Mouse (Mus musculus) B cell, adult 2 months (primary cell): ENCODE measurements around the gene Spred2.
A peak's percentile ranks its signal among the peaks of the same experiment; 100 is the strongest.

Experiments
- DNase-seq, 2 experiments: peaks; one replicate each; pipeline ENCODE4 v3.0.0; 2022

The Spred2 gene

DNA sequence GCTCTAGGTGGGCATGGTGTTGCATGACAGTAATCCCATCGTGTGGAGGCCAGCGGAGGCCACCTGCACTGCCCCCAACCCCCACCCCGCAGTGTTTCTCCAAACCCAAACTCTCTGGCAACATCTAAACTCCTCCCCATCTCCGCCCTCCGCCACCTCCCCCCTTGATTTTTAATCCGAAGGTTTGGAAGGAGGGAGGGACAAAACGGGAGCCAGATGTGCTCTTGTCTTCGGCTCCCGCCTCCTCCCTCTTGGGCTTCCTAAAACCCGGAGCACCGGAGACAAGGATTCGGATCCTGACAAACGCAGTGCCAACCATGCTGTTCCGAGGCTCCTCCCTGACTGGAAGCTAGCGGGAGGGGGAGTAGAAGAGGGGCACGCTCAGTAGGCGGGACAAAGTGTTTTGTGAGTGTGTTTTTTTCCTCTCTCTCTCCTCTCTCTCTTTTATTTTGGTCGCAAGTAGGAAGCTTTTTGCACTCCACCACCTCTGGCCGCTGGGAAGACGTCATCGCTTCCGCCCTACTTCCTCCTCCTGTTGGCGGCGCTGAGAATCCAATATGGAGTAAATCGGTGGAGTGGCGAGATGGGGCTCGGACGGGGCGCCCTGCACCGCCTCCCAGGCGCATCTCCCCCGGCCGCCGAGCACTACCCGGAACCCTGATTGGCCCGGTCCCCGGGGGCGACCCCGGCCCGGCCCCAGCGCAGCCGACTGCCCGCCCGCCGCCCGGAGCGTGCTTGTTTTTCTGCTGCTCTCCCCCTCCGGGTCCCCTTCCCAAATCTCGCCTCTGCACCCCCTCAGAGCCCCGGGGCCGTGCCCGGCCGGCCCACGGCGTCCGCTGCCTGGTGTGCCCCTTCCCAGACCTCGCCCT is at the start of gene Spred2:
Spred2 (plus strand) TSS at position 488 of the 869 bp plus-strand sequence.
- DNase-seq: peak; percentile 79 to 80

DNA sequence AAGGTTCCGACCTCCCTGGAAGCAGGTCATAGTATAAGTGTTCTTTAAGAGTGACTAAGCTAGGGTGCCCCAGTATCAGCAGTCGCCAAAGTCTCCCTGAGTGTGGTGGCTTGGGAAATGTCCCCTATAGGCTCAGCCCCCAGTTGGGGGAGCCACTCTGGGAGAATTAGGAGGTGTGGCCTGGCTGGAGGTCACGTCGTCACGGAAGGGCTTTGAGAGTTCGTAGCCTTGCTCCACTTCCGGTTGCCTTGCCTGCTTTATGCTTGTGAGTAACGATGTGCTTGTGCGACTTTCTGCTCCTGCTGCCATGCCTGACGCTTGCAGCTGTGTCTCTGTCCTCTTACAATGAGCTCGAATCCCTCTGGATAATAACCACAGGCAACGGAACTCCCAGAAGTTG is 48.6 kb upstream of the Spred2 start:
- no peak for DNase-seq

DNA sequence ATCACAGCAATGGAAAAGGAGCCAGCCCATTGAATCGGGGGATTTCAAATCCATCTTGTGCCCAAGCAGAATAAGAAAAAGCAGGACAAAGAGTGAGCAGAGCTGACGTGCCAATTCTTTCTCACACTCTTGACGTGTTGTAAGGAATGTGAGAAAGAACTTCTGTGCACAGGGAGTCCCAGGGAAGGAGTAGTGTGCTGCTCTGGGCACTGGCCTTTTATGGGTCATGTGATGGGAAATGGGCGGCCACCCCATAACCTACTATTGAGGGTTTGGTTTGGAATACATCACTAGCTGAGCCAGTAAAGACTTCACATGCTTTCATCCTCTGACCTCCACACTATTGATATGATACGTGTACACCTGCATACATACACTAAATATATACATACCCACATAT is 48.2 kb upstream of the Spred2 start:
- DNase-seq: no peak

DNA sequence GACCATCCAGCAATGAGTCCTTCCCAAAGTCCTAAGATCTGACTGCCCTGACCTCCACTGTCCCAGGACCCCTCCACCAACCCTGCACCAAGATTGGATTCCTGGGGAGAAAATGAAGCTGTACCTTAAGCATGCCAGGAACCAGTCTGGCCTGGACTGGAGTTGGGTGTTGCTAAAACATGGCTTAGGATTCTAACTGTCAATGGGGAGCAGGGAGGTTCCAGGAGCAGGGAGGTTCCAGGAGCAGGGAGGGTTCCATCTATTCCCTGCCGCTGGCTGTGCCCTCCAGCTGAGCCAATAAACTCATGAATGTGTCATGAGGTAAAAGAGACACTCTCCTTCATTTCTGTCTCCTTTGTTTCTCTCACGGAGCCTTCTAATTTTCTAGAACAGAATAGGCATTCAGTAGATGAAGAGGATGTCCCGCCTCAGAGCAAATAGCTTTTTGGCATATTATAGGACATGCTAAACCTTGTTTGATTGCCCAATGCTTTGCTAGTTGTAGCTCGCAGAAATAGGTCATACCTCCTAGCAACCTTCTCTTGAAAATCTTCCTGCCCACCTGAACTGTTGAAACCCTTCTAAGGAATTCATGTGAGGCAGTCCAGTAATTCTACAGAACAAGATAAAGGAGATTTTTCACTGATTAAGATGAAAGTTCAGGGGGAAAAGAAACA is 46.8 kb upstream of the Spred2 start:
- no peak for DNase-seq

DNA sequence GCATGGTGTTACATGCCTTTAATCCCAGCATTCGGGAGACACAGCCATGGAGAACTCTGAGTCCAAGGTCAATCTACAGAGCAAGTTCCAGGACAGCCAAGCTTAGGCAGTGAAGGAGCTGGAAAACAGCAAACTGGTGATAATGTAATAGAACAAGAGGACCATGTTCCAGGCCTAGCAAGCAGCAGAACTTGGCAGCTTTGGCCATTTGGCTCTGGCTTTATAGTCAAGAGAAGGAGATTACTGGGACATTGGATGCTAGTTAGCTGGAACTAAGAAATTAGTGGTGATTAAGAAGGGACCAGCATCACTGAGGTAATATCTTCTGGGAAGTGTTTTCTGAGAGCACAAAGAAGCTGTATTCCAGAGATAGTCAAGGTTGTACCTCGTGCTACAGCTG is 42.8 kb upstream of the Spred2 start:
- DNase-seq: no peak

DNA sequence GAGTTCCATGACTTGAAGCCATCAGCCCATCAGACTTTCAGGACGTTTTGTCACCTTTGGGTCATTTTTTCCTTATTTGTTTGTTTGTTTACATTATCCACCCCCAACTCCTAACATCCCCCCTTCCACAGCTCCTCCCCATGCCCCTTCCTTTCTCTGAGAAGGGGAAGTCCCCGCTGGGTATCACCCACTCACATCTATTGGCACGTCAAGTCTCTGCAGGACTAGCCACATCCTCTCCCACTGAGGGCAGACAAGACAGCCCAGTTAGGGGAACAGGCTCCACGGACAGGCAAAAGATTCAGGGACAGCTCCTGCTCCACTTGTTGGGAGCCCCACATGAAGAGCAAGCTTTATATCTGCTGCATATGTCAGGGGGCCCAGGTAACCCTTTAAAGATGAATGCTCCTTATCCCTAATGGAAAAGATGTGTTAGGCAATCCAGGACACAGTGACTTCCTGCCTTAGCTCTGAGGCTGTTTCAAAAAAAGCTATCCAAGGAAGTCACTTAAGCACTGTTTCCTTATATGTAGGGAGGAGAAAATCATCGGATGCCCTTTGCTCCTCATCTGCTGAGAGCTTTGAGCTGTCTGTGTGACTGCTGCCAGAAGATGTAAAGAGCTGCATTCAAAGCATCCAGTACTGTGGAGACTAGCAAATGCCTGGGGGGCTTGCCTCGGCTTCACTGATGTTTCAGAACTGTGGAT is 33.3 kb upstream of the Spred2 start:
- no peak for DNase-seq

DNA sequence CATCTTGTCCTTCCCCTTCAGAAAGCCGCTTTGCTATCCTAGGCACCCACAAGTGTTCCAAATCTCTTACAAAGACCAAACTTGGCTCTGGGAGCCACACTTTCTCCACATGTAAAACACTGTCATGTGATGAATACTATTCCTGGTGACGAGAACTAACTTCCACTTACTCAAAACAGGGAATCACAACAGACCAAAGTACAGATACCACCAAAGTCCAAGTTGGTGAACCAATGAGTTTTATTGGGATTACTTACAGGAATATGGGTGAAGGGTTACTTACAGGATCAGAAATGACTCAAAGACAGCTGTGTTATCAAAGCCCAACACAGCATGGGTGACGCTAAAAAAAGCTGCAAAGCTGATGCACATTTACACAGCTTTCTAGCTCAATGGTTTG is 30.9 kb upstream of the Spred2 start:
- no peak for DNase-seq

DNA sequence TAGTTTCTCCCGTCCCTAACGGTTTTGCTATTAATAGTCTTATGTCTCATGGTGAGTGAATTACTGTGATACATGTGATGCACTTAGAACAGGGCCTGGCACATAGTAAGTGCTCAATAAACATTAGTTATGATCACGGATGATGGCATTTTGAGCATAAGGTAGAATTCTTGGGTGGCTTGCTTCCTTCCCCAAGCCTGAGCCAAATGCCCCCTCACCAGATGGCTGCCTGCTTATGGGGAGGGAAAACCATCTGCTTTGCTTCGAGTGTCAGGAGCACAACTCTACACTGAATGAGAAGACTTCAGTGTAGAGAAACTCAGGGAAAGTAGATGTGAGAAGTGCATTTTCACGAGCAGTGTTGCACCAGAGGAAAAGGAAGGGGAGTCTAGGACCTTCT is 24.6 kb upstream of the Spred2 start:
- no peak for DNase-seq

DNA sequence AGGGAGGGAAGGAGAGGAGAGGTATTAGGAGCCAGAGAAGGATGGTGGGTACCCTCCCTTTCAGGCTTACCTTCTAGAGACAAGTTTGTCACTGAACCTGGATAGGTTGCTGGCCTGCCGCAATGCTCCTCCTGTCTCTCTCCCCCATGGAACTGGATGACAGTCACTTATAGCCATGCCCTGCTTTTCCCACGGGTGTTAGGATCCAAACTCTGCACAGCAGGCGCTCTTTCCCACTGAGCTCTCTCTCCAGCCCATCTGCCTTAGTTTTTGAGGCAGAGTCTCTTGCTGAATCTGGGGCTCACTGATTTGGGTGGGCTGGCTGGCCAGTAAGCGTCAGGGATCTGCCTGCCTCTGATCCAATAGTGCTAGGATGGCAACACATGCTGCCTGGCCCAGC is 23.5 kb upstream of the Spred2 start:
- no peak for DNase-seq

DNA sequence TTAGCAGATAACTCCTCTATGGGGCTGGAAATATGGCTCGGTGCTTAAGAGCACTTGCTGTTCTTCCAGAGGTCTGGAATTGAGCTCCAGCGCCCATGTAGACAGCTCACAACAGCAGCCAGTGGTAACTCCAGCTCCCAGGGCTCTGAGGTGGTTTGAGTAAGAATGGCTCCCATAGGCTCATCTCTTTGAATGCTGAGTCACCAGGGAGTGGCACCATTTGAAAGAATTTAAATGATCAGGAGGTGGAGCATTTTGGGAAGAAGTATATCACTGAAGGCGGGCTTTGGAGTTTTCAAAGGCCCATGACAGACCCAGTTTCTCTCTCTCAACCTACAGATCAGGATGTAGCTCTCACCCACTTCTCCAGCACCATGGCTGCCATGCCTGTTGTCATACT is 13.0 kb upstream of the Spred2 start:
- no peak for DNase-seq

DNA sequence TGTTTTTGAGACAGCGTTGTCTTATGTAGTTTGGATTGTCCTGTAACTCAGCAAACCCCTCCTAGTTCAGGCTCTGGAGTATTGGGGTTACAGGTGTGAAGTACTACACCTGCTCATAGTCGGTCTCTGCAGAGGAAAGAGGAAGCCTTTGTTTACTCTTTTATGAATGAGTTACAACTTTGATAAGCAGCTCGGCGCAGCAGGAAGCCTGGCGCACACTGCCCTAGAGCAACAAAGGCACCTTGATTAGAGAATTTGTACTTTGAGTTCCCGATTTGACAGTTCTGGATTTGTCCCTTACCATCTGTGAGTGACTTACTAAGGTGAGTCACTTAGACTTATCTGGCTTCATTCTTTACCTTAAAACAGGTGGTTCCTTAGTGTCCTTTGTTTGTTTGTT is 12.0 kb upstream of the Spred2 start:
- DNase-seq: no peak

DNA sequence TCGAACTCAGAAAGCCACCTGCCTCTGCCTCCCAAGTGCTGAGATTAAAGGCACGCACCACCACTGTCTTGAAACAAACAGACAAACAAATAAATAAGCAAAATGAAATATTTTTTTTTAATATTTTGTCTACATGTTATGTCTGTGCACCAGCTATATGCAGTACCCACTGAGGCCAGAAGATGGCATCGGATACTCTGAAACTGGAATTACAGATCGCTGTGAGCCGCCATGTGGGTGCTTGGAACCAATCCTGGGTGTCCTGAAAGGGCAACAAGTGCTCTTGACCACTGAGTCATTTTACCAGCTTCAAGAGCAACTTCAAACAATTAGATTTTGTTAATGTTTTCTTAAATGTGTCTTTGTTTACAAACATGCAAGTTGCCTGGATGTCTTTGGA is 11.5 kb upstream of the Spred2 start:
- DNase-seq: peak; percentile 20 to 23

DNA sequence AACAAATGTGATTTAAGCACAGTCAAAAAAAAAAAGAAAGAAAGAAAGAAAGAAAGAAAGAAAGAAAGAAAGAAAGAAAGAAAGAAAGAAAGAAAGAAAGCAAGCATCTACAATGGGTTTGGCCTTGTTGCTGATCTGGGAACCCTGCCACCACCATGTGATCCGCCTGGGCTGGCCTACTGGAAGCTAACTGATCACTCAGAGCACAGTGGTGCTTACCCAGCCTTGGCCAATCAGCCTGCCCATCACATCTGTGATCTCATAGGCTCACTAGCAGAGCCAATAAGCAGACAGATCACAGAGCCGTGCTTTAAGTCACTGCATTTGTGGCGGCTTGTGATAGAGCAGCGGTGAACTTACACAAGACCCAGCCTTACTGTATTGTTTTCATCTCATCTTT is 10.4 kb upstream of the Spred2 start:
- DNase-seq: no peak

DNA sequence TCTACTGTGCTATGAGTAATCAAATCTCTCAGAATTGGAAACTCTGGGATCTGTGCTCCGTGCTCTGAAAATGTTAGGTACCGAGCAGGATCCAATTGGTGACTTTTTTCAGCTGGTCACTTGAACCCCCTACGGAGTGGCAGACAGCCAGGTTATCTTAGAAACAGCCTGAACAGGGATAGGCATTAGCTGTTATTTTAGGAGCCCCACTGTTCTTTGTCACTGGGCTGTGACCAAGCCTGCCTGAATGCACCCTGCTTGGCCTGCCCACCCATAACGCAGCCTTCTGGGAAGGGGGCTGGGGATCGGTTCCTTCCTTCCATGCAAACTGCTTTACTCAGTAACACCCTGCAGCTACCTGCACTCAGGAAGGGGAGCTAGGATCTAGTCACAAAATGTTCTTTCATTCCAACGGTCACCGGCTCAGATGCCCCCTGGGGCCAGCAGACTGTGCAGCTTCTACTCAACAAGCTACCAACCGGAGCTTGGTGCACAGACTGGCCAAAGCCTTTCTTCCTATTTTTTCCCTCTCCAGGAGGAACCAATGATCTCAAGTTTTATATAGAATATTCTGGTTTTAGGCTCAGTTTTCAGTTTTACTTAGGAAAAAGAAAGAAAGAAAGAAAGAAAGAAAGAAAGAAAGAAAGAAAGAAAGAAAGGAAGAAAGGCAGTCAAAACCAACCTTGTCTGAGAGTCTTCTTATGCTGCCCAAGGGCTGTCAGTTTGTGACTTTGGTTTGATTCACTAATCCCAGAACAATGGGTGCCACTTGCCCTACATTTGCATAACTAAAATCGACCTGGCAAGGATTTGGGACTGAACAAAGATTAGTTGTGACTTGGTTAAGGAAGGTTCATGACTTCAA is 6.6 kb upstream of the Spred2 start:
- DNase-seq: no peak

DNA sequence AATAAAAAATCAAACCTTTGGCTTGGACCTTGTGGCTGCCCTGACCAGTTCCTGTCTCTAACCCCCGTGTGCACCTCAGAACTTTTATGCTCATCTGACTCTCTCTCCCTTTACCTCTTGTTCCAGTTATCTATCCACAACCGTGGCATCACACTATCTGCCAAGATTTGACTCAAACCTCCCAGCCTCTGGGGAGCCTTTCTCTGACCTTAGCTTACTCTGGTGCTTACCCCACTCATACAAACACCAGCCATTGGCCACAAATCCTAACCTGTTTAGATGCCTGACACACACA is 6.0 kb upstream of the Spred2 start:
- no peak for DNase-seq

DNA sequence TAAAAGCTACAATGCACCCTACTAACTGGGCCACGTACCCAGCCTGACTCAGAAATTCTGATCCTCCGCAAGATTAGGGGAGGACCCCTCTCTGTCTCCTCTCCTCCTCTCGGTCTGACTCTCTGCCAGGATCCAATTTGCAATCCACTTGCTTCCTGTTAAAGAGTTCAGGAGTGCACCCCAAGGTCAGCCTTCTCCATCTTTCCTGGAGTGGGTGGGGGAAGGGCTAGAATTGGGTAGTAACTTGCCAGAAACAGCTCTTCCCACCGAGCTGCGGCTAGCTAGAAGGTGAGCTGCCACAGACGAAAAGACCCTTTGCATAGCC is 4.8 kb upstream of the Spred2 start:
- DNase-seq: peak in 1 of 2 experiments; percentile 10

DNA sequence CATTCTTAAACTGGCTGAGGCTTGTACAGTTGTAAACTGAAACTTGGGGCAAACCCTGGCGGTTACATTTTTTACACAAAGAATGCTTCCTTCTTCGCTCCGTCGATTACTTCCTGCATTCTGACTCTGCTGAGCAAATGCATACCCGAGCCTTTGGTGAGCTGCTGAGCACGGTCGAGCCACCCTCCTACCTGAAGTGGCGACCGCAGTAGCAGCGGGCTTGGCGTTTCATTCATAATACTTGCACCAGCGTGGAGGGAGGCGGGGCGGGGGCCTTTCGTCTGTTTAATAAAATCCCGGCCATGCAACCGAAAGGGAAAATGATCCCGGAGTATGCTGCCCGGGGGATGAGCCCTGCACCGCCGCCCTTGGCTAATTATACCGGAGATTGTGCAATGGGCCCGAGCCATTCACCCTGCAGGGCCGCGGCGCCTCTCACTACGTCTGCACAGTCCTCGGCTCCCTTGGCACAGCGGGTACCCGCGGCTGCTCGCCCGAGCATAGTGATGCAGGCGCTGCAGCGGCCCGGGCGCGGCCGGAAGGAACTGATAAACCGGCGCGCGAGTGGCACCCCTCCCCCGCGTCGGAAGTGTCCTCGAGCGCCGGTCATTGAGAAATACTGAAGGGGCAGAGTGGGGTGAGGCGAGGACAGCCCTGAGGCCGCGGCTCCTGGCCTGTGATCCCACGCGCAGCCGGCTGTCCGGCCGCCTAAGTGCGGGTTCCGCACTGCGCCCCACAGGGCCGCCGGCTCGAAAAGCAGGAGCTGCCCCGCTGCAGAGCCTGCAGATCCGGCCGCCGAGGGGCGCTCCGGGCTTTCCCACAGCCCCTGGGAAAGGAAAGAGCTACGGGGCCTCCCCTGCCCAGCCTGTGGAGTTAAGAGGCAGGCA is 4.1 kb upstream of the Spred2 start:
- peak; percentile 76 to 79 for DNase-seq

DNA sequence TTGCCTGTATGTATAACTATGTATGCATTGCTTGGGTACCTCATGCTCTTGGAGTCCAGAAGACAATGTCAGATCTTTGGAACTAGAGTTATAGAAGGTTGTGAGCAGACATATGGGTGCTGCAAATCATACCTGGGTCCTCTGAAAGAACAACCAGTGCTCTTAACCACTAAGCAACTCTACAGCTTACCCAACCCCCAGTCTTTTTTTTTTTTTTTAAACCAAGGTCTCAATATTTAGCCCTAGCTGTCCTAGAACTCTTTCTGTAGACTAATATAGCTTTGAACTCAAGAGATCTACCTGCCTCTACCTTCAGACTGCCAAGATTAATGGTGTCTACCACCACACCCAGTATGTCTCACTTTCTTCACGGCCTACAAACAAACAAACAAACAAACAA is 2.5 kb upstream of the Spred2 start:
- DNase-seq: no peak

DNA sequence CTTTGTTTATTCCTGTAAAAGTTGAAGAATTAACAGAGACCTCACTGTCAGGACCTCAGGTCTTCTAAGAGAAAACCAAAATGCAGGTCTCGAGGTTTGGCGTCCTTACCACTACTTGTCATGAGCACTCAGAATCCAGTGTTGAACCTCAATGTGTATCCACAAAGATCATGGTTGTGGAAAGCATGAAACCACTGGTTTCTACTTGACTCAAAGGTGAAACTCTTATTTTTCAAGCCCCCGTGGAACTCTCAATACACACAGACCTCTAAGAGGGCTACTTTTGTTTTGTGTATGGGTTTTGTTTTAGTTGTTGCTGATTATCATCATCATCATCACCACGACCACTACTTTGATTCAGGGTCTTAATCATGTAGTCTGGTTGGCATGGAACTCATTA is 2.0 kb upstream of the Spred2 start:
- DNase-seq: no peak

DNA sequence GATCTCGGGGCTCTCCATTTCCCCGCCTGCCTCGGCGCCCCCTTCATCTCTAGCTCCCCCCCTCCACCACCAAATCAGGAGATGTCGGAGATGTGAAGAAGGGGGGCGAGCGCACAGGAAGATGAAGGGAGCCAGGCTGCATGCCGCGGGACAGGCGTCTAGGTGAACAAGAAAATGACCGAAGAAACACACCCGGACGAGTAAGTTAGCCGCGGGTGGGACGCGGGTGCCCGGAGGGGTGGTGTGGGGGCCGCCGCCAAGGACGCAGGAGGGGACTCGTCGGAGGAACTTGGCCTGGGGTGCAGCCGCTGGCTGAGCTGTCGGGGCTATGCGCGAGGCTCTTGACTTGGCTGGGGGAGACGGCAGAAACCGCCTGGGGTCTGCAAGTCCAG is 578 bp downstream of the Spred2 start:
- peak; percentile 50 to 60 for DNase-seq

DNA sequence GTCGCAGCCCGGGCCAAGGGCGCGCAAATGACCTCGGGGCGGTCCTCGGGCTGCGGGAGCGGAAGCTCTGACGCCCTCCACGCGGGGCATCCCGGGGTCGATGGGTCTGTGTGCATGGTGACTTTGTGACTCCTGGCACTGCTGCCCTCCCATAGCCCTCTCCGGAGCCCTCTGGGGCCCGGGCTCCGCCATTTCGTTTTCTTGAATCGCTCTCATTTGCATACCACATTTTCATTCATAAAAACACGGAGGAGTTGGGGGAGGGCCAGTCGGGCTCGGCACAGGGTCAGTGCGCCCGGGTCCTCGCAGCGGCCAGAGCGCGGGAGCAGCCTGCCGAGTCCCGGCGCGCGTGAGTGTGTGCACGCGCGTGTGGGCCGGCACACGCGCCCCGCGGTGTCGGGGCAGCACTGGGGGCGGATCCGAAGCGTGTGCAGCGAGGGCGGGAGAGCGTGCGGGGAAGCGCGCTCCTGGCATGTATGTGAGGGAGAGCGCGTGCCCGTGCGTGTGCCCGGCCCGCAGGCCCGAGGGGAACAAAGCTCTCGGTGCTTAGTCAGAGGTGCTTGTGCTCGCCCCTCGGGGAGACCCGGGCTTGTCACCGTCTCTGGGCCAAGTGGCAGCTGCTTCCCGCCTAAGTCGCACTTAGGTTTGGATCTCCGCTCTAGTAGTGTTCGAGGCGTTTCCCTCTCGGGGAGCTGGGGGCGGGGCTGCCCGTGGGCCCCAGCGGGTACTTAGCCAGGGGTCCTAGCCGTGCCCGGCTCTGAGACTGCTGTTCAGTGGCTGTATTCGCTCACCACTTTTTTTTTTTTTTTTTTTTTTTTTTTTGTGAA is 1.2 kb downstream of the Spred2 start:
- peak; percentile 77 to 80 for DNase-seq
